Mouse (Mus musculus) heart, adult 2 months (tissue): ENCODE data around the gene Ldhd. TPM values are rescaled to one million over a fixed set of nuclear protein-coding genes. Genes with fewer than 3 reads are reported as not detected.

Experiments
- DNase-seq, 2 experiments: peaks; one replicate each; pipeline ENCODE4 v3.0.0; 2021
- H3K27ac ChIP-seq: fragments of 200-600 bp; 2 replicates; pipeline ENCODE4 v1.8.1; 2022
- H3K27me3 ChIP-seq: fragments of 200-500 bp; 2 replicates; pipeline ENCODE4 v1.6.1; 2012; ENCODE audit warnings: mild to moderate bottlenecking, low read length, inconsistent platforms, mixed read lengths; ENCODE audit not compliant: control insufficient read depth, insufficient read depth
- H3K36me3 ChIP-seq: fragments of 200-500 bp; 2 replicates; pipeline ENCODE4 v1.6.1; 2012; ENCODE audit warnings: low read length, inconsistent platforms; ENCODE audit not compliant: control insufficient read depth, insufficient read depth
- H3K4me1 ChIP-seq: fragments of 200-500 bp; 2 replicates; pipeline ENCODE4 v1.6.1; 2011; ENCODE audit warnings: low read length; ENCODE audit not compliant: control insufficient read depth, insufficient read depth
- H3K4me3 ChIP-seq: fragments of 200-600 bp; 2 replicates; pipeline ENCODE4 v1.8.1; 2022
- H3K79me2 ChIP-seq: fragments of 200-500 bp; replicated peaks from 2 replicates; pipeline ENCODE4 v1.6.1; 2012; ENCODE audit warnings: mild to moderate bottlenecking, inconsistent platforms, low read length, moderate library complexity, mixed read lengths; ENCODE audit not compliant: control insufficient read depth, insufficient read depth
- H3K9ac ChIP-seq: fragments of 200-500 bp; 2 replicates; pipeline ENCODE4 v1.6.1; 2012; ENCODE audit warnings: low read depth, mild to moderate bottlenecking, control low read depth, inconsistent platforms, low read length, mixed read lengths
- CTCF ChIP-seq: fragments of 200-600 bp; IDR thresholded peaks from 2 replicates; pipeline ENCODE4 v1.8.1; 2022; ENCODE audit warnings: antibody characterized with exemption, mild to moderate bottlenecking, moderate library complexity
- EP300 ChIP-seq: fragments of 200-500 bp; IDR thresholded peaks from 2 replicates; pipeline ENCODE4 v1.6.1; 2011; ENCODE audit warnings: low read depth, low read length, control low read depth; ENCODE audit not compliant: insufficient read depth
- POLR2A ChIP-seq: fragments of 200-500 bp; IDR thresholded peaks from 2 replicates; pipeline ENCODE4 v1.6.1; 2011; ENCODE audit warnings: mild to moderate bottlenecking, low read depth, low read length, control low read depth; ENCODE audit not compliant: insufficient read depth
- WGBS: fragments of 180-500 bp; shearing (Covaris S2); methylation state at CpG from one replicate; pipeline ENCODE4 v1.1.7; 2018; 5-methylcytosine and 5-hydroxymethylcytosine counted together
- intact Hi-C: fragments of 180-260 bp; cut with DNase I; formaldehyde crosslinking; loops from one replicate; pipeline ENCODE4 v1.15.1; 2025
- polyA plus RNA-seq: library from polyadenylated mRNA; depleted of rRNA; stranded (reverse); fragments of >200 nt; gene quantifications from 2 replicates; pipeline ENCODE4 v1.2.3, GENCODE M21; 2012
- total RNA-seq, 2 experiments: library from RNA; stranded (reverse); gene quantifications; 2 replicates each; pipeline ENCODE4 v1.2.3; 2021

The Ldhd gene
- total and polyA plus RNA-seq, 3 experiments, result 43.4 to 53.4 (median 52.1) TPM

DNA sequence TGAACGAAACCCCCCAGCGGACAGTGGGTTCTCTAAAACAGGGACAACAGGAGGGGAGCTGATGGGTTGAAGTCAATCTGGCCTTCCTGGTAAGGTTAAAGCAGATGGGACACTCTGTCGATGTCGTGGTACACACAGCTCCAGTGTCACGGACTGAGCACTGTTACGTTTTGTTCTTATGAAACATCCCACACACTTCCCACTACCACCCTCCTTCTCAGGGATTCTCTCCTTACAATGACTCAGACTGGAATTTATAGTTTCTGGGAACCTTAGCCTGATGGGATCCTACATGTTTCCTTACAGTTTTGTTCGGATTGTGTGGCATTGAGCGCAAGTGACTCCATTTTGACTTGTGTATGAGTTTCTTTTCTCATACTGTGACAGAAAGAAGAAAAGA is 1.4 kb upstream of the Ldhd start:
- Histone ChIP-seq H3K9ac (no peak overlapping the region), H3K79me2 (no peaks in the 10 kb centered on the region), H3K36me3 (no peaks in the 10 kb centered on the region), H3K27ac (no peak overlapping the region), H3K27me3 (no peaks in the 10 kb centered on the region), H3K4me3 (no peak overlapping the region), H3K4me1 (peaks cover 2% of the 10 kb centered on the region; the same call in 1 of the 2 replicates)
- intact Hi-C loops, result no loop called here
- no peak for TF ChIP-seq EP300
- TF ChIP-seq CTCF, result no peak
- TF ChIP-seq POLR2A, result no peak
- WGBS, result 88% methylated on average over 8 of the region's 8 CpGs
- no peak for DNase-seq

DNA sequence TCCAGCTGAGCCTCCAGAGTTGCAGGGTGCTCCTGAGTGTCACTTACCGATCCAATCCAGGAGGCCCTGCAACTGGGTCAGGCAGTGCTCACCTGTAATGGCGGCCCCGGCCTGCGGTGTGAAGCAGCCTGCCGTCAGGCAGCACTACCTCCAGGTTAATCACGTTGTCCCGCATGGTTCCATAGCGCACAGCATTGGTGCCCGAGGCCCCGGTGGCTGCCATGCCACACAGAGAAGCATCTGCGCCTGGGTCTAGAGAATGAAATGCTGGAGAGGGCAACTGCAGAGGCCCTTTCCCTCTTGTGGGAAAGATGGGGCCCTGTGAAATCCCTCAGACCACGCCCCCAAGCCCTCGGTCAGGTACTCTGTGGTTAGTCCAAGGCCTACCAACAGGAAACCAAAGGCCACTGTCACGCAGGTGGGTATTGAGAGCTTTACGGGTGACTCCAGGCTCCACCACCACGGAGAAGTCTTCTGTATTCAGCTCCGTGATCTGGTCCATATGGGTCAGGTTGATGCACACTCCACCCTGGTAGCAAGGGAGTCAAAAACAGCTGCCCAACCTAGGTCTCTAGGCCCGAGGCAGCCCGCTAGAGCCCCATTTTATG is 1.2 kb downstream of the Ldhd start:
- Histone ChIP-seq H3K79me2 (no peaks in the 10 kb centered on the region), H3K9ac (no peak overlapping the region), H3K27me3 (no peaks in the 10 kb centered on the region), H3K36me3 (0 out of 2 replicates have a peak, but pooled peaks cover 3% of the 10 kb centered on the region), H3K4me1 (peaks cover 9% of the 10 kb centered on the region), H3K27ac (no peak overlapping the region), H3K4me3 (no peak overlapping the region)
- DNase-seq, result no peak
- no peak for TF ChIP-seq CTCF
- TF ChIP-seq POLR2A, result no peak
- no peak for TF ChIP-seq EP300
- WGBS, result 90% methylated on average over 19 of the region's 19 CpGs
- intact Hi-C loops, result loop anchor here (5.0 kb wide), 2 partner anchors 162 to 287 kb away; no protein-coding TSS in a partner anchor

DNA sequence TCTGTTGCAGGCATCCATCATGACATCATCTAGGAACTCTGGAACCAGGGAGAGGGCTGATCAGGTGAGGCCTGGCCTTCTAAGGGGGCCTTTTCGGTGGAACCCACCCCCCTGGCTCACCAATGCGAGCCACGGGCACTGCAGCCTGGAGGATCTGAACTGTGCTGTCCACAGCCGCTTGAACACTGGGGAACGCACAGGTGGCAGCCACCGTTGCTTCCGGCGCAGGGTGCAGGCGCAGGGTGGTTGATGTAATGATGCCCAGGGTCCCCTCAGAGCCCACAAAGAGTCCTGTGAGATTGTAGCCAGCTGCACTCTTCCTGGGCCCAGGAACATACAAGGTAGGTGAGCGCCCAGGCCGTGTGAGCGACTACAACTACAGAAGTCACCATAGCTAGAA is 1.8 kb downstream of the Ldhd start:
- Histone ChIP-seq H3K9ac (no peak overlapping the region), H3K79me2 (no peaks in the 10 kb centered on the region), H3K27me3 (no peaks in the 10 kb centered on the region), H3K36me3 (0 out of 2 replicates have a peak, but pooled peaks cover 5% of the 10 kb centered on the region), H3K27ac (no peak overlapping the region), H3K4me3 (no peak overlapping the region), H3K4me1 (peaks cover 10% of the 10 kb centered on the region)
- no peak for DNase-seq
- 96% methylated on average over 12 of the region's 12 CpGs for WGBS
- TF ChIP-seq EP300 (no peak), POLR2A (no peak), CTCF (no peak)
- intact Hi-C loops, result loop anchor here (5.0 kb wide), 2 partner anchors 161 to 286 kb away; no protein-coding TSS in a partner anchor

DNA sequence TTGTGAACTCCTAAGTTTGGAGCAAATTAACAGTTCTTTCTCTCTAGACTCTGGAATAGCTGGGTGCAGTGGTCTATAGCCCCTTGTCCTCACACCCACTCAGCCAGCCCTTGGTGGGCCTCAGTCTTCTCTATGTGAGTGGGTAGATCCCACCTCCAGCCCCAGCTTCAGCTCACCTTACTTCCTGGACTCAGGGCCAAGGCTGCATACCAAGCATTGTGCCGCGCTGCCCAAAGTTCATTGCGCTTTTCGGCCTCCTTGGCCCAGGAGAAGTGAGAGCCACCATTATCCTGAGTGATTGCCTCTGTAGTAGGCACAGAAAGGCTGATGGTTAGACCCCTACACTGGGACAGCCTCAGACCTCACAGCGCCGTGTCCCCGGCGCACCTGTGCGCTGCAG is 2.3 kb downstream of the Ldhd start:
- Histone ChIP-seq H3K36me3 (0 out of 2 replicates have a peak, but pooled peaks cover 5% of the 10 kb centered on the region), H3K9ac (no peak overlapping the region), H3K27me3 (no peaks in the 10 kb centered on the region), H3K4me3 (no peak overlapping the region), H3K4me1 (peaks cover 10% of the 10 kb centered on the region), H3K27ac (no peak overlapping the region), H3K79me2 (no peaks in the 10 kb centered on the region)
- WGBS, result 96% methylated on average over 9 of the region's 9 CpGs
- no peak for DNase-seq
- intact Hi-C loops, result loop anchor here (2.0 to 5.0 kb wide), 4 partner anchors 35 to 286 kb away; no protein-coding TSS in a partner anchor
- TF ChIP-seq POLR2A (no peak), EP300 (no peak), CTCF (no peak)

DNA sequence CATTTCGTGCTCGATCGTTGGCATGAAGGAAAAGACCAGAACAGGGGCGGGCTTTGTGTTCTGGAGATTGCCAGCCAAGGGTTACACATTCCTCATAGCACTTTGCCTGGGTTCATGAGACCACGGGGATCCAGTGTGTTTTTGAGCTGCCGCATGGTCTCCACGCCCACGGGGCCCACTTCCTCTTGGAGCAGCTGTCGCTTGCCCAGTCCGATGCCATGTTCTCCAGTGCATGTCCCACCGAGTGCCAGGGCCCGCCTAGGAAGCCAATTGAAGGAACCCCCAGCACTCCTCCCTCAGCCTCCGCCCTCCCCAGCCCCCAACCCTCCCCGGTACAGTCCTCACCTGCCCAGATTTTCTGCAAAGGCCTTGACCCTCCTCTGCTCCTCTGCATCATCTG is 3.2 kb downstream of the Ldhd start:
- Histone ChIP-seq H3K36me3 (0 out of 2 replicates have a peak, but pooled peaks cover 5% of the 10 kb centered on the region), H3K27me3 (no peaks in the 10 kb centered on the region), H3K4me3 (no peak overlapping the region), H3K79me2 (no peaks in the 10 kb centered on the region), H3K9ac (no peak overlapping the region), H3K27ac (no peak overlapping the region), H3K4me1 (peaks cover 11% of the 10 kb centered on the region)
- 80% methylated on average over 14 of the region's 14 CpGs for WGBS
- DNase-seq, result no peak
- intact Hi-C loops, result loop anchor here (1.0 to 5.0 kb wide), 5 partner anchors 36 to 285 kb away; partner anchors contain the start of gene Znrf1
- TF ChIP-seq EP300 (no peak), CTCF (no peak), POLR2A (no peak)

DNA sequence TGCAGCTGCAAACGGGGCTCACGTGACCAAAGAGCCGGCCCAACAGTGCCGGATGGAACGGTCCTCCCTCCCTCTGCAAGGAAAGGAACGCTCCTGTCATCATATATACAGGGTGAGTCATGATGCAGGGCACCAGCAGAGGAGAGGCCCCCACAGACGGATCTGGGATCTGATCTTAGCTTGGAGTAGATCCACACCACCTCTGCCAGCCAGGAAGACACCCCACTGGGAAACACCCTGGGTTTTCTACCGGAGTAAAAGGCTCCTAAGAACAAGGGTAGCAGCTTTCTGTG is 3.7 kb downstream of the Ldhd start:
- Histone ChIP-seq H3K36me3 (peaks cover 5% of the 10 kb centered on the region; the same call in 1 of the 2 replicates), H3K79me2 (no peaks in the 10 kb centered on the region), H3K4me1 (peaks cover 15% of the 10 kb centered on the region), H3K27ac (no peak overlapping the region), H3K4me3 (no peak overlapping the region), H3K9ac (no peak overlapping the region), H3K27me3 (no peaks in the 10 kb centered on the region)
- no peak for DNase-seq
- TF ChIP-seq CTCF (no peak), EP300 (no peak), POLR2A (no peak)
- WGBS, result 24% methylated on average over 8 of the region's 8 CpGs
- intact Hi-C loops, result loop anchor here (1.0 to 5.0 kb wide), 5 partner anchors 36 to 284 kb away; partner anchors contain the start of gene Znrf1
